Mouse (Mus musculus) hindbrain, embryonic 10.5 days (tissue): Measurements from ENCODE around the gene Bcas3. TPM values are rescaled to one million over a fixed set of nuclear protein-coding genes. Genes with fewer than 3 reads are reported as not detected.

Source experiments
- DNase-seq: peaks from one replicate; pipeline ENCODE4 v3.0.0-alpha.2; 2017; ENCODE audit warnings: low spot score
- H3K27ac ChIP-seq: fragments of 300-500 bp; sonication (generic); 2 replicates; pipeline ENCODE4 v1.5.1; 2016; ENCODE audit warnings: mild to moderate bottlenecking, moderate library complexity
- H3K27me3 ChIP-seq: fragments of 300-500 bp; sonication (generic); 2 replicates; pipeline ENCODE4 v1.6.1; 2016; ENCODE audit warnings: mild to moderate bottlenecking; ENCODE audit not compliant: poor library complexity, insufficient read depth, severe bottlenecking
- H3K36me3 ChIP-seq: fragments of 300-500 bp; sonication (generic); 2 replicates; pipeline ENCODE4 v1.6.1; 2016; ENCODE audit warnings: mild to moderate bottlenecking, moderate library complexity
- H3K4me1 ChIP-seq: fragments of 300-500 bp; sonication (generic); replicated peaks from 2 replicates; pipeline ENCODE4 v1.6.1; 2016; ENCODE audit warnings: mild to moderate bottlenecking
- H3K4me3 ChIP-seq: fragments of 300-500 bp; sonication (generic); 2 replicates; pipeline ENCODE4 v1.5.1; 2016; ENCODE audit warnings: mild to moderate bottlenecking, moderate library complexity
- H3K9me3 ChIP-seq: fragments of 300-500 bp; sonication (generic); 2 replicates; pipeline ENCODE4 v1.6.1; 2016; ENCODE audit warnings: mild to moderate bottlenecking, moderate library complexity
- WGBS: fragments of 180-500 bp; shearing (Covaris S2); methylation state at CpG from one replicate; pipeline ENCODE4 v1.1.7; 2016; 5-methylcytosine and 5-hydroxymethylcytosine counted together
- polyA plus RNA-seq: library from polyadenylated mRNA; unstranded; fragments of >200 nt; fragmentation: Nextera tagmentation; extraction: Ambion mirVana; gene quantifications from 2 replicates; pipeline ENCODE4 v1.2.1, GENCODE M21; 2016

Bcas3 gene
- polyA plus RNA-seq, 1 experiment from 2014 or later, result 37.3 TPM

DNA sequence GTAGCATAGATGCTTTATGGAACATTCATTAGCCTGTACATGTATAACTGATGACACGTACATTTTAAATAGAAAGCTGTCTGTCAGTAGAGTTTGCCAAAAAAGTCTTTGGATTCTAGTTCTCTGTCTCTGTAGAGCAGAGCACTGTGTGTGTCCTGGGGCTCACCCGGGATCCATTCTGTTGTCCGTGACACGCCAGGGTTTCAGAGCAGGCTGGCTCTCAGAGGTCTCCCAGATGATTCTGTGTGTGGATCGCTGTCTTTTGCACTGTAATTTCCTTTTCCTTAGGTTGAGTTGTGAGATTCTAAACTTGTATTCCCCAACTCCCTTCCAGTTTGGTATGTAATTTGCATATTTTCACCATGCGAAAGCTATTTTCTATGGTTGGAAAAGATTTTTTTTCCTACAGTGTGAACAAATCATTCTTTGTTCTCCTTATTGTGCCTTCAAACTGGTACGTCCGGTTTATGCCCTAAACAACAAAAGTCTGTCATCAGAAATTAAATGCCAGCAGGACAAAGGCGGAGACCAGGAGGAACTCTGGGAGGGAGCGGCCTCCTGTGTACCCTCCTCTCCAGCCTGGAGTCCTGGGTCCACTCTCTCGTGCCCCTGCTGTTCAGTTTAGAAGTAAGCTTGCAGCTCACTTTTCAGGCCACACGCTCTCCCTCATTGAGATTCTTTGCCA, 39.4 kb downstream of the Bcas3 start:
- no peak overlapping the region for H3K4me3 ChIP-seq
- H3K27ac ChIP-seq, result peak overlapping the region; percentile 74
- H3K9me3 ChIP-seq, result no peaks in the 10 kb centered on the region
- no peaks in the 10 kb centered on the region for H3K36me3 ChIP-seq
- peaks cover 27% of the 10 kb centered on the region for H3K4me1 ChIP-seq
- DNase-seq, result peak; percentile 27
- WGBS, result 46% methylated on average over 12 of the region's 12 CpGs
- H3K27me3 ChIP-seq, result no peaks in the 10 kb centered on the region

DNA sequence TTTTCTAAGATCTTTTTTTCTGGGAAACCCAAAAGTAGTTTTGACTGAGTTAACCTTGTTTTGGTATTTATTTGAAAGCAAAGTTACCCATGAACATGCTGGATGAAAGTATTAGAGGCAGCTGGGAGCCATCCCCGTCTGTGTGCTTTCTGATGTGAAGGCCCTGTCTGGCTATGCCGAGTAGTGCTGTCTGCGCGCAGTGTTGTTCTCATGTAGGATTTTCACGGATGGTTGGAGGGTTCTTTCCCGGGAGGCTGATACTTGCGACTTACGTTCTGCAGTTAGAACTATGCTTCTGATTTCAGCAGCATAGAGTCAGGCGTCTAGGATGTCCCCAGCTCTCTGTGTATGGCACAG, 39.9 kb downstream of the Bcas3 start:
- H3K4me3 ChIP-seq, result no peak overlapping the region
- H3K4me1 ChIP-seq, result peaks cover 27% of the 10 kb centered on the region
- H3K27ac ChIP-seq, result peak overlapping the region; percentile 74
- H3K27me3 ChIP-seq, result no peaks in the 10 kb centered on the region
- DNase-seq, result peak; percentile 16
- no peaks in the 10 kb centered on the region for H3K36me3 ChIP-seq
- WGBS, result 37% methylated on average over 9 of the region's 9 CpGs
- no peaks in the 10 kb centered on the region for H3K9me3 ChIP-seq

DNA sequence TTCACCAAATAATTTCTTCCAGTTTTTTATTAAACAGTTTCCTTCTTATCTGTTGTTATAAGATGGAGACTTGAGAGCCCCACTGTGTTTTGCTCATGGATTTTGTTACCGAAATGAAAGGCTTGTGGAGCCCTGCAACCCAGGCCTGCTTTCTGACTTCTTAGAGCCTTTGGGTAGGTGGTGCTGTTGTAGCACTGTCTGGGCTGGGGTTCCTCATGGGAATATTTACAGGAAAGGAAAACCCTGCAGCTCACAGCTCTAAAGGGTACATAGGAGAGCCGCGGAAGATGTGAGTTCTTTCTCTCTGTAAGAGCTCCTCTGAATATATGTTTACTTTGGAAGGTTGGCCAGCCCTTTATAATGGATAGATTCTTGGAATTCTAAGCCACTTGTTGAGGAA, 41.0 kb downstream of the Bcas3 start:
- Histone ChIP-seq H3K4me1 (peaks cover 27% of the 10 kb centered on the region), H3K4me3 (no peak overlapping the region), H3K27me3 (no peaks in the 10 kb centered on the region), H3K36me3 (no peaks in the 10 kb centered on the region), H3K9me3 (no peaks in the 10 kb centered on the region), H3K27ac (no peak overlapping the region)
- DNase-seq, result no peak
- 65% methylated on average over 3 of the region's 3 CpGs for WGBS

DNA sequence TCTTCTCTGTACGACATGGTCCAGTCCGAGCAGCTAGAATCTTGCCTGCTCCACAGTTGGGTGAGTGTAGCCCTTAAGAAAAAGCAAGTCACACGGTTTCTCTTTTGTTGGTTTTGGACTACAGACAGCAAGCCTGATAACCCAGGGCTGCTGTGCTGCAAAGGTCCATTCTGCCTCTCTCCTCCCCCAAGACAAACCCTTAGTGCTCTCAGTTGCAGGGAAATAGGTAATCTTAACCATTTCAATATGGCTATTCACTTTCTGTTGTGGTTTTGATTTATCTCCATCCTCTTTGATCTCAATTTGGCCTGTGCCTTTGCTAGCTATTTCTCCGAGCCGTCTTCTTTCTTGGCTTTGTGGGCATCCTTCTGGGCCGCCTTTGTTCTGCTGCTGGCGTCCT, 42.4 kb downstream of the Bcas3 start:
- Histone ChIP-seq H3K27me3 (no peaks in the 10 kb centered on the region), H3K9me3 (no peaks in the 10 kb centered on the region), H3K36me3 (no peaks in the 10 kb centered on the region), H3K4me1 (peaks cover 27% of the 10 kb centered on the region), H3K27ac (peak overlapping the region; percentile 31), H3K4me3 (no peak overlapping the region)
- DNase-seq, result no peak
- 24% methylated on average over 7 of the region's 7 CpGs for WGBS

DNA sequence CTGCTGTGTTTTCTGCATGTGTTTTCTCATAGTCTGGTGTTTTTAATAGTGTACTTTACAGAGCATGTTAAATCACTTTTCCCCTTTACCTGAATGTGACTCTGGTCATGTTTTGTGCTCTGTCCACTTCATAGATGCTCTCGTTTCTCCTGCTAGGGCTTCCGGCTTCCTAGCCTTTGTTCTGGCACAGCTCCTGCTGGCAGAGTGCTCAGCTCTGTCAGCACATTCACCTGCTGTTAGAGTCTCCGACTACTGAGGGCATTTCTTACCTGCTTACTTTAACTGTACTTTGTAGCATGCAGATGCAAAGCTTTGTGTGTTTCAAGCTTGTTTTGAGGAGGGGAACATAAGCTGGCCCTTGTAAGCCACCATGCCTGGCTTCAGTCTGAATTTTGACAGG, 53.6 kb downstream of the Bcas3 start:
- H3K27me3 ChIP-seq, result no peaks in the 10 kb centered on the region
- H3K27ac ChIP-seq, result no peak overlapping the region
- no peaks in the 10 kb centered on the region for H3K9me3 ChIP-seq
- whole genome bisulfite sequencing, result 66% methylated on average over 3 of the region's 3 CpGs
- no peak for DNase-seq
- no peaks in the 10 kb centered on the region for H3K36me3 ChIP-seq
- no peaks in the 10 kb centered on the region for H3K4me1 ChIP-seq
- H3K4me3 ChIP-seq, result no peak overlapping the region

DNA sequence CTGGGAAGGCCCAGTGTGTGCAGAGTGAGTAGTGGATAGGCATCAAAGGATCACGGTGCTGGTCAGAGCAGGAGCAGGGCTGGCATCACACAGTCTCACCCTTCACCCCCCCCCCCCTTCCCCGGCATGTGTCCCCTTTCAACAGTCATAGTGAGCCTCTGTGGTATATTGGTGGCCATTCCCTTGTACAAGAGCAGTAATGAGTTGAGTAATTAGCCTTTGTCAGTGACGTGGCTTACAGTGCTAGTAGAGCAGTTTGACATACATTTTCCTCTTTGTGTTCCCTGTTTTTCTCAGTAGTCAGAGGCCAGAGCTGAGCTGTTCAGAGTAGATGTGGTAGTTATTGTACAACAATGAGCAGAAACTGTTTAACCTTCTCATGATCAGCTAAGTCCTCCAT, 54.7 kb downstream of the Bcas3 start:
- no peaks in the 10 kb centered on the region for H3K36me3 ChIP-seq
- H3K27me3 ChIP-seq, result no peaks in the 10 kb centered on the region
- no peaks in the 10 kb centered on the region for H3K9me3 ChIP-seq
- WGBS, result 85% methylated on average over 3 of the region's 3 CpGs
- H3K27ac ChIP-seq, result no peak overlapping the region
- DNase-seq, result no peak
- no peak overlapping the region for H3K4me3 ChIP-seq
- no peaks in the 10 kb centered on the region for H3K4me1 ChIP-seq

DNA sequence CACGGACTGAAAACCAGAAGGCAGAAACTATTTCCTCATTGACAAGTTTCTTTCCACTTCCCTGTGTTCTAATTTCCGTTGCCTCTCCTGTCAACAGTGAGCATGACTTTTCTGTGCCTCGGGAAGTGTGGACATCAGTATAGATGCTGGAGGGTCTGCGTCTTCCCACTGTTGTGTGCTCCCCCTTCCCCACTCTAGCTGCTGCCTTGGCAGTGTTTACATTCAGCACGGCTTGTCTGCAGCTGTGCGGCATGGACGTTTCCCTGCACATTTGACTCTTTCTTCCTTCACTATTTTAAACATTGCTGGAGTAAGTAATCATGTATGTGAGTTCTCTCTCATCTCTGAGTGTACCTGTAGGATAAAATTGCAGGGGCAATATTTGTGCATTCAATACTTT, 59.4 kb downstream of the Bcas3 start:
- 64% methylated on average over 7 of the region's 7 CpGs for WGBS
- no peak overlapping the region for H3K27ac ChIP-seq
- DNase-seq, result no peak
- no peaks in the 10 kb centered on the region for H3K27me3 ChIP-seq
- no peaks in the 10 kb centered on the region for H3K36me3 ChIP-seq
- H3K9me3 ChIP-seq, result no peaks in the 10 kb centered on the region
- H3K4me1 ChIP-seq, result no peaks in the 10 kb centered on the region
- H3K4me3 ChIP-seq, result no peak overlapping the region

DNA sequence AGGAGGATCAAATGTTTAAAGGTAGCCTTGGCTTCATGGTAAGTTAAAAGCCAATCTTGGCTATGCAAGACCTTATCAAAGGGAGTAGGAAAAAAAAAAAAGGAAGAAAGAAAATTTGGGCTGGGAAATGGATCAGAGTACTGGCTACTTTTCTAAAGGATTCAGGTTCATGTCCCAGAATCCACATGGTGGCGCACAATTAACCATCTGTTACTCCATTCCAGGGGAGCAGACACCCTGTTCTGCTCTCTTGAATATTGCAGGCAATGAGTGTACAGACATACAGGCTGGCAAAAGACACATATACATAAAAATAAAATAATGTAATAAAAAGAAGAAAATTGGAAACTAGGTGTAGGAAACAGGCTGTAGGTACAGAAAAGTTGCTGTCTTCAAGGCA, 61.5 kb downstream of the Bcas3 start:
- H3K4me3 ChIP-seq, result no peak overlapping the region
- H3K9me3 ChIP-seq, result no peaks in the 10 kb centered on the region
- H3K27ac ChIP-seq, result no peak overlapping the region
- H3K4me1 ChIP-seq, result no peaks in the 10 kb centered on the region
- H3K36me3 ChIP-seq, result no peaks in the 10 kb centered on the region
- no peak for DNase-seq
- H3K27me3 ChIP-seq, result no peaks in the 10 kb centered on the region
- WGBS, result 94% methylated on average over 1 of the region's 1 CpGs

DNA sequence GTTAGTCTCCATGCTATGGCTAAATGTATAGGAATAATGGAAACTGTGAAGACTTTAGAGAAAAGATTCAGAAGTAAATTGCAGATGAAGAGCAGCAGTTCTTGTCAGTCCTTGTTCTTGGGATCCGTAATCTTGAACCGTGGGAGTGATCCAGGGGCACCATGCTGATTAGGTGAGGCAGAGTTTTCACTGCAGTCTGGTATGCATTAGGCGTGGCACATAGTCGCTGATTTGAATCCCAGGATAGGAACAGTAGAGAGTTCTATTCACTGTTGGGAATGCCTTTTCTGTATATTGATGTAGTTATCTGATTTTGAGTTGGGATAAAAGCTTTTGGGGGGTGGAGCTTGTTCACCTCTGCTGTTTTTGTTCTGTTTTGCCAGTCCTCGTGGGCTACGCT, 74.4 kb downstream of the Bcas3 start:
- no peak for DNase-seq
- 0 out of 2 replicates have a peak, but pooled peaks cover 8% of the 10 kb centered on the region for H3K4me1 ChIP-seq
- no peak overlapping the region for H3K27ac ChIP-seq
- H3K36me3 ChIP-seq, result no peaks in the 10 kb centered on the region
- no peaks in the 10 kb centered on the region for H3K9me3 ChIP-seq
- no peak overlapping the region for H3K4me3 ChIP-seq
- H3K27me3 ChIP-seq, result no peaks in the 10 kb centered on the region
- WGBS, result 86% methylated on average over 6 of the region's 6 CpGs

DNA sequence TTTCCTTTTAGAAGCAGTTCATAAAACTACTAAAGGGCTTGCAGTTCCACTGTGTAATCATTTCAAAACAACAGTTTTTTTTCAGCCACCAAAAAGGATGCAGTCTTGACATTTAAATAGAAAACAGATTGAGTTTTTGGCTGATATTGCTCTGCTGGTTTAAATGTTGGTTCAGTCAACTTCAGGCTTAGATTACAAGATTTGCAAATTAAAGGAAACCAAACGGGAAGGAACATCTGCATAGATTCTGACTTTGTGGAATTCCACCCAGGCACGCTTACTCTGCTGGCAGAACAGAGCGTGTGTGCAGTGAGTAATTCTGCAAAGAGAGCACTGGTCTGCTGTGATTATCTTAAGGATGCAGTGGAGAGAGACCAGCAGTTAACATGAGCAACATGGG, 75.3 kb downstream of the Bcas3 start:
- H3K27ac ChIP-seq, result no peak overlapping the region
- H3K9me3 ChIP-seq, result no peaks in the 10 kb centered on the region
- no peaks in the 10 kb centered on the region for H3K36me3 ChIP-seq
- WGBS, result 65% methylated on average over 3 of the region's 3 CpGs
- no peaks in the 10 kb centered on the region for H3K27me3 ChIP-seq
- H3K4me1 ChIP-seq, result 0 out of 2 replicates have a peak, but pooled peaks cover 8% of the 10 kb centered on the region
- H3K4me3 ChIP-seq, result no peak overlapping the region
- no peak for DNase-seq

DNA sequence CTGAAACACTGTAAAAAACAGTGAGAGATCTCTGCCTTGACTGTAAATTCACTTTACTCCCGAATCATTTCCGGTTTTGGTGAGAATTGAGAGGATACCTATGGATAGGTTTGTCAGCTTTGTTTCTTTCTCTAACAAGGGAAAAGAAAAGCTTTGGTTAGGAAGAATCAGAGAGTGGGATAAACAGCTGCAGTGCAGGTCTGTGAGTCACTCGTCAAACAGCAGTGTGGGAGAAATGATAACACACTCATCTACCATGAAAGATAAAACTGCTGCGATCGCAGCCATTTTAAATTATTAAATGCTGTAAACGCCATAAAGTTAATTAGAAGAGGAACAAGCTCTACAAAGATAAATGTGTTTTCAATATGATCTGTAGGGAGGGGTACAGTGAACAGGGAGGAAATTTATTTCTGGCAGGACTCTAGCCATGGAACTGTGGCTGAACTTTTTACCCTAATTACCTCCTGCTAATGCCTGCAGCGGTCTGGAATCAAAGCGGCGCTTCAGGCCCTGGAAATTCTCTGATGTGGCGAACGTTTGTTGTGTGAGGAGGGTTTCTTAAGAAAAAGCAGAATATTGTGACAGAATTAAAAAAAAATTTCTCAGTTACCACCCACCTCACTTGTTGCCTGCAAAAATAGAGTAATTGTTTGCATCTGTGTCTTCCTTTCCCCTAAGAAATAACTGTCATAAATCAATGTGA, 77.9 kb downstream of the Bcas3 start:
- H3K27ac ChIP-seq, result no peak overlapping the region
- 72% methylated on average over 11 of the region's 11 CpGs for WGBS

DNA sequence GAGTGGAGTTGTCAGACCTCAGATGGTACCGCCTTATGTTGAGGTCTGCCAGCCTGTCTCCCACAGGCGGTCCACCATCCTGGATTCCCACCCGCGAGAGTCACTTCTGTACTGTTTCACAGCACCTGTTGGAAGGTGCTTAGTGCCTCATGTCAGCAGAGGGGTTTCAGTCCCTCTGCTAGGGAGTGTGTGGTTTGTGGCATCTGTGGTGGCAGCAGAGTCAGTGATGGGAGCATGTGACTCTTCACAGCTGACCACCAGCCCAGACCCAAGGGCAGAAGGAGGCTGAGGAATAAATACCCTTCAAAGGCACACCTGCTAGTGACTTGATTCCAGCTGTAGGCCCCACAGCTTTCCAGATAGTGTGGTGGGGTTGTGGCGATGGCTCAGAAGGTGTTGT, 94.4 kb downstream of the Bcas3 start:
- WGBS, result 95% methylated on average over 5 of the region's 5 CpGs

More for the DNA sequence above, 77.9 kb downstream of the Bcas3 start:
- no peak for DNase-seq
- H3K36me3 ChIP-seq, result no peaks in the 10 kb centered on the region
- no peaks in the 10 kb centered on the region for H3K9me3 ChIP-seq
- H3K4me3 ChIP-seq, result no peak overlapping the region
- 0 out of 2 replicates have a peak, but pooled peaks cover 8% of the 10 kb centered on the region for H3K4me1 ChIP-seq
- H3K27me3 ChIP-seq, result no peaks in the 10 kb centered on the region

DNA sequence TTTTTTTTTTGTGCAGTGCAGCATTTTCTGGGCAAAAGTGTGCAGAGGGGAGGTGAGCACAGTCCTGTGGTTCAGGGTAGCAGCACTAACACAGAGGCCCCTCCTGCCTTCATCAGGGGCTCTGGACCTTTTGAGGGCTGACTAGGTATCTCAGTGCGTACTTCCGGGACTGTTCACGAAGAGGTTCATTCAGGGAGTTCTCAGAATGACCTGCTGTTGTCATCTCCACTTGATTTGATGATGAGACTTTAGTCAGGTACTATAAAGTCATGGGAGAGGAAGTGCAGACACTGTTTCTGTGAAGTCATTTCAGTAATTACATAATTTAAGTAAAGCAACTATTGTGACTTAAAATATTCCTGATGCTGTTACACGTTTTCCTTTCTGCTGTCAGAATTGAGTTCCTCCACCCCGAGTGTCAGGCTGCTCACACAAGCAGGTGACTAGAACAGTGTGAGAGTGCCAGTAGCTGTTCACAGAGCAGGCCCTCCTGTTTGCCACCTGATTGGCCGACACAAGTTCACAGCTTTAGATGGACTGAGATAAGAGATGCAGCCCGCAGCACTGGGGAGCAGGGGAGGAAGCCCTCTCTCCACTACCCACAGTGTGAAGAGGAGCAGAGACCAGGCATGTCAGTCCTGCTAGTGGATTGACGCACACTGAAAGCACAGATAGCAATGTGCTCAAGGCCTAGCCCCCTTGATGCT, 100.8 kb downstream of the Bcas3 start:
- WGBS, result 75% methylated on average over 8 of the region's 8 CpGs
- H3K4me1 ChIP-seq, result no peaks in the 10 kb centered on the region
- H3K9me3 ChIP-seq, result no peaks in the 10 kb centered on the region
- H3K27ac ChIP-seq, result no peak overlapping the region
- no peaks in the 10 kb centered on the region for H3K36me3 ChIP-seq
- H3K27me3 ChIP-seq, result no peaks in the 10 kb centered on the region
- no peak for DNase-seq
- no peak overlapping the region for H3K4me3 ChIP-seq

More for the DNA sequence above, 94.4 kb downstream of the Bcas3 start:
- H3K36me3 ChIP-seq, result no peaks in the 10 kb centered on the region
- no peak overlapping the region for H3K27ac ChIP-seq
- no peaks in the 10 kb centered on the region for H3K27me3 ChIP-seq
- H3K4me1 ChIP-seq, result no peaks in the 10 kb centered on the region
- DNase-seq, result no peak
- no peaks in the 10 kb centered on the region for H3K9me3 ChIP-seq
- no peak overlapping the region for H3K4me3 ChIP-seq
